Mouse (Mus musculus) kidney, postnatal 14 days (tissue): ENCODE measurements at regions not wholly inside any gene's neighbourhood (a gene's known extent, or its start where the extent isn't known, plus 50 kb on each side); places are given as distances from the start of the nearest gene placed in this dataset.
A peak's percentile ranks its signal among the peaks of the same experiment; 100 is the strongest.

Experiments used
- DNase-seq: peaks from one replicate; pipeline ENCODE4 v3.0.0; 2022; ENCODE audit warnings: mixed read lengths

GRCm38 (mm10) chr4:72060605-72061352, 139.9 kb downstream of the Tle1 start:
- DNase-seq = peak; percentile 37

GRCm38 (mm10) chr4:72049638-72050454, 150.9 kb downstream of the Tle1 start:
- DNase-seq = no peak

GRCm38 (mm10) chr4:72022152-72022551, 178.6 kb downstream of the Tle1 start:
- DNase-seq = no peak

GRCm38 (mm10) chr4:72014221-72014850, 186.4 kb downstream of the Tle1 start:
- peak; percentile 56 for DNase-seq

GRCm38 (mm10) chr4:72013583-72013982, 187.1 kb downstream of the Tle1 start:
- DNase-seq = peak; percentile 17

GRCm38 (mm10) chr4:72010316-72010715, 190.4 kb downstream of the Tle1 start:
- DNase-seq = no peak

GRCm38 (mm10) chr4:72005926-72006325, 194.8 kb downstream of the Tle1 start:
- DNase-seq = no peak

GRCm38 (mm10) chr4:72001221-72001875, 199.4 kb downstream of the Tle1 start:
- no peak for DNase-seq

- DNase-seq = peak; percentile 40
Observed at GRCm38 (mm10) chr4:71968701-71969100, 210.9 kb upstream of the Gm11232 start.

- DNase-seq = no peak
Observed at GRCm38 (mm10) chr4:71953441-71953840, 195.7 kb upstream of the Gm11232 start.

GRCm38 (mm10) chr4:71933240-71933986, 175.6 kb upstream of the Gm11232 start:
- DNase-seq = no peak

GRCm38 (mm10) chr4:71932818-71933217, 175.1 kb upstream of the Gm11232 start:
- DNase-seq = no peak

- DNase-seq = no peak
Observed at GRCm38 (mm10) chr4:71911551-71911950, 153.8 kb upstream of the Gm11232 start.

- no peak for DNase-seq
Observed at GRCm38 (mm10) chr4:71875651-71876050, 117.9 kb upstream of the Gm11232 start.

- DNase-seq = no peak
Observed at GRCm38 (mm10) chr4:71866948-71867347, 109.2 kb upstream of the Gm11232 start.

- no peak for DNase-seq
Observed at GRCm38 (mm10) chr4:71841833-71842232, 84.1 kb upstream of the Gm11232 start.

- no peak for DNase-seq
Observed at GRCm38 (mm10) chr4:71840774-71841146, 83.0 kb upstream of the Gm11232 start.

- DNase-seq = no peak
Observed at GRCm38 (mm10) chr4:71839803-71840773, 82.3 kb upstream of the Gm11232 start.

- DNase-seq = peak; percentile 61
Observed at GRCm38 (mm10) chr4:71839134-71839802, 81.5 kb upstream of the Gm11232 start.

- no peak for DNase-seq
Observed at GRCm38 (mm10) chr4:71835737-71836136, 78.0 kb upstream of the Gm11232 start.

GRCm38 (mm10) chr4:71811444-71811843, 53.7 kb upstream of the Gm11232 start:
- DNase-seq = no peak
